Mouse (Mus musculus) adrenal gland, postnatal 36 days (tissue): ENCODE data around the gene Dnmt1. TPM values are rescaled to one million over a fixed set of nuclear protein-coding genes. Genes with fewer than 3 reads are reported as not detected.
A peak's percentile ranks its signal among the peaks of the same experiment; 100 is the strongest.

Experiments used
- DNase-seq, 2 experiments: peaks; one replicate each; pipeline ENCODE4 v3.0.0; 2021; ENCODE audit warnings: mixed read lengths in 1 of 2
- total RNA-seq, 2 experiments: library from RNA; stranded (reverse); gene quantifications; 2 replicates each; pipeline ENCODE4 v1.2.3; 2021

The Dnmt1 gene
- total RNA-seq, 2 experiments from 2014 or later = 42.9 to 59.7 TPM

- DNase-seq = no peak
These were observed 73.1 kb downstream of the Dnmt1 start for GRCm38 (mm10) chr9:20886563-20886962.

DNA sequence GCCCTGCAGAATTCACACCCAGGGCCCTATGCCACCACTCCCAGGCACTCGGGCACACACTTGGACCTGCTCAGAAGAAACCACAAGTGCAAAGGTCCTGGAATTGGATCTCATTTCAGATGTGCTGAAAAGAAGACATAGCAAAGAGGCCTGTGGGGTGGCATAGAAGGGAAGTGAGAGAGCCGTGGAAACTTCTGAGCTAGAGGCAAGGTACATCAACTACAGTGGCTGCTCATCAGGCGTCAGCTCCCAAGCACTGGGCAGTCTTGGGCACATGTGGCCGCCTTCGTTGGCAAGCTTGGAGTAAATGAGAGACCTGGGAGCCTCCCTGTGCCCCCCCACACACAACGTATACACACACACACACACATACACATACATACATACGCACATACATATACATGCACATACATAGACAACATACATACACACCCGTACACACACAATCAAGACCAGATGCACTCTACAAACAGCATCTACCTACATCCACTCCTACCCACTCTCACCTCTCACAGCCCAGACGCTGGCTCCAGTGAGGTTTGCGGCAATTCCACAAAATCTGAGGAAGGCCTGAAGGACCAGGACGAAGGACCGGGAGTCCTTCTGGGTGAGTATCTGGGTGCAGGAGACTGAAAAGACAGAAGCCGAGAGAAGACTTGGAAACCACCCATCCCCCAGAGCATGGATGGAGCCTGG, 80.4 kb downstream of the Dnmt1 start, which contains the start of gene Angptl6:
Angptl6 (minus strand) TSS at position 631 of the 696 bp plus-strand sequence.
- no peak for DNase-seq

- DNase-seq = peak in 1 of 2 experiments; percentile 48
These were observed 81.0 kb downstream of the Dnmt1 start for GRCm38 (mm10) chr9:20878710-20879065.

DNA sequence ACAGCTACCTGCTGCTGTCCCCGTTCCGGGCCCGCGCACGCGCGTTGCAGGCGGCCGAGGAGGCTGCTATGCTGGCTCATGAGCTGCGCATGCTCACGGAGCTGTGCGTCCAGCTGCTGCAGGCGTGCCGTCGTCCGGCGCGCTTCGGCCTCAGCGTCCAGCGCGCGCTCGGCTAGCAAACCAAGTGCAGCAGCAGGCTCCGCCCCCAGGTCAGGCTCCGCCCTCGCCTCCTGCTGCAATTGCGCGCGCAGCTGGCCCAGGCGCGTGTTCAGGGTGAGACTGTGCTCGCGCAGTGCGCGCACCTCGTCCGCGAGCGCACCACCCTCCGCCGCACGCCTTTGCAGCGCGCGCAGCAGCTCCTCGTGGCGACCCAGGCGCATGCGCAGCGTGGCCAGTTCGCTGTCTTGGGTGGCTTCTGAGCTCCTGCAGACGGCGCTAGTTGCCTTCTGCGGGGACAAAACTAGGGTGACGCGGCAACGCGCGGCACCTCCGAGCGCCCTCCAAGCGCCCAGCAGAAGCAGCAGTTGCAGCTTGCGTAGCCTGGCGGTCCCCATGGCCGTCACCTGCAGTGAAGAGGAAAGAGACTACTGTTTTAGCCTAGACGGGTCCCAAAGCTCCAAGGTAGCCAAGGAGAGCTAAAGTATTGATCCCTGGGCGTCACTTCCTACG, 81.5 kb downstream of the Dnmt1 start:
- DNase-seq = peak; percentile 100

- no peak for DNase-seq
These were observed 82.3 kb downstream of the Dnmt1 start for GRCm38 (mm10) chr9:20877118-20878040.

GRCm38 (mm10) chr9:20876318-20877117, 83.2 kb downstream of the Dnmt1 start:
- no peak for DNase-seq

DNA sequence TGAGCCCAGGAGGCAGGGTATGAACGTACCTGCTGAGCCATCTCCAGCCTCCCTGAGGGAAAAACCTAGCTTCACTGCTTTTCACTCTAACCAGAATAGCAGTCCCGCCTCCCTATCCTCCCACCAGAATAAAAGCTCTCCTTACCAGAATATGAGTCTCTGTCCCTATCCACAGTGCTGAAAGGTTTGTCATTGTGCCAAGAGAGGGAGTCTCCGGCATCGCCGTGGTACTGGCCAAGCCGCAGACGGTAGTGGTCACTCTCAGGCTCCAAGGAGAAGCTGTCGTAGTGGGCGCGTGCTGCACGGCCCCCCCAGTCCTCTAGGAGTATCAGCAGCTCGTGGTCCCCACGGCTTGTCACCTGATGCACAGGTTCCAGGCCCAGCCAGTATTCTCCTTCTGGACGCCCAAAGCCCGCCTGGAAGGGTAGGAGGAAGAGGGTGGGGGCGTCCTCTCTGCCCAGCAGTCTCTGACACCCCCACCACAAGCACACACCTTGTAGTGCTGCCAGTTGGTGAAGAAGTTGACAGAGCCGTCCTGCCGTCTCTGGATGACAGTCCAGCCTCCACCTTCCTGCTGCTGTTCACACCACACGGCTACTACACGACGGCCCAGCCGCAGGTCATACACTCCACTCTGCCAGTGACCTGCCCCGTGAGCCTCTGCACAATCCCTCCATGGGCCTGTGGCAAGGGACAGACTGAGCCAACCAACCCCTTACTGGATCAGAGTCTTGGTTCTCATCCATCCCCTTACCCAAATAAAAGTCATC, 84.5 kb downstream of the Dnmt1 start:
- DNase-seq = no peak

DNA sequence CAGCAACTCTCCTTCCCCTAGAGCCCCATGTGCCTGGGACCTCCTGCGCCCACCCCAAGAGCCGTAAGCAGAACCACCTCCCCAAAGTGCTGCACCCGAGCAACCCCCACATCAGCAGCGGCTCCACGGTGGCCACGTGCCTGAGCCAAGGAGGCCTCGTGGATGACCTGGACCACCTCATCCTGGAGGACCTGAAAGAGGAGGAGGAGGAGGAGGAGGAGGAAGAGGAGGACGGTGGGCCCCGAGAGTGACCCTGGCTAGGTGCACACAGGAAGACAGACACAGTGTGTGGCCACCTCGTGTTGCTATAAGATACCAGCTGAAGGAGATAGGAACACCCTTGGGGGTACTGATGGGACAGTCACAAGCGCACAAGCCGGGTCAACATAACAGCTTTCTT, 86.2 kb downstream of the Dnmt1 start:
- no peak for DNase-seq

GRCm38 (mm10) chr9:20872991-20873390, 86.7 kb downstream of the Dnmt1 start:
- DNase-seq = no peak

DNA sequence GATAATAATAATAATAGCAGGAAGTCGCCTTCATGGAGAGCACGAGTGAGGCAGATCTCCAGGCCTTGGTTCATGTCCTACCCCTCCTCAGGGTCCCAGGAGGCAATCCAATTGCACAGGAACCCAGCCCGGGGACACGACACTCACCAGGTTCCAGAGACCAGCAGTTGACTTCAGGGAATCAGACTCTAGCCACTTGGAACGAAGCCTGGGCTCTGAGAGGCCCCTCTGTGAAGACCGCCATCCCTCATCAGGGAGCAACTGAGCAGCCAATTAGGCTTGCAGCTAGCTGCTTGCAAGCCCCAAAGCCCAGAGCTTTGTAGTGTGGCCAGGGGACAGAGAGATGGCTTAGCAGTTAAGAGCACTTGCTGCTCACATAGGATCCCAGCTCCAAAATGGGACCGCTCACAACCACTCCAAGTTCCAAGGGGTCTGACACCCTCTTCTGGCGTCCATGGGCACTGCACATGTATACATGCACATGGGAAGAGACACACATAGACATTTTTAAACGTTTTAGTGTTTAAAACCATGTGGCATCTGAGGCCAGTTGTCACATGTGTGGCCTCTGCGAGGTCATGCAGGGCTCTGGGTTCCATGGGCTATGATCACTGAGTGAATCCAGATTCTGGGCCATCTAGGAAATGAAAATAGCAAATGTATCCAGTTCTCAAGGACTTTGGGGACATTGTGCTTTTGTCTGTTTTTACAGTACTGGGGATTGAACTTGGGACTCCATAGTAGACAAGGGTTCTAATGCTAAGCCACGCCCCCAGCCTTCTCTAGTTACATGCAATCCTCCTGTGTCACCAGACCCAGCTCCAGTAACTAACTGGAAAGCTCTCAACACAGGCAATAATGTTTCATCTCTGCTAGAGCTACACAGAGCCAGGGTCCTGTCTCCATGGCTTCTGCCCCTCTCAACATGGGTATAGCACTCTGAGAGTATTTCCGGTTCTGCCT, 89.2 kb downstream of the Dnmt1 start:
- DNase-seq = no peak

DNA sequence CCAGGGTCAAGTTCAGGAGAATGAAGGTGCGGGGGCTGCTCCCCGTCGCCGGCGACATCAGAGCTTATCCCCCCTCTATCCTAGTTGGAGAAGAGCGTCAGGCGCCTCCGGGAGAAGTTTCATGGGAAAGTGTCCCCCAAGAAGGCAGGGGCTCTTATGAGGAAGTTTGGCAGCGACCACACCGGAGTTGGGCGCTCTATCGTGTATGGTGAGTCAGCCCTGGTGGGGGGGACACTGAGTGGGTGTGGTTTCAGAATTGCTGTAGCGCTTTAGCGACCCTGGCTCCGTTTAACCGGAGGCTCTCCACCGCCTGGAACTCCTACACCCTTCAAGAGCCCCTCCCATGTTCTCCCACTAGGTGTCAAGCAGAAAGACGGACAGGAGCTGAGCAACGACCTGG, 90.4 kb downstream of the Dnmt1 start:
- peak; percentile 40 to 61 for DNase-seq

DNA sequence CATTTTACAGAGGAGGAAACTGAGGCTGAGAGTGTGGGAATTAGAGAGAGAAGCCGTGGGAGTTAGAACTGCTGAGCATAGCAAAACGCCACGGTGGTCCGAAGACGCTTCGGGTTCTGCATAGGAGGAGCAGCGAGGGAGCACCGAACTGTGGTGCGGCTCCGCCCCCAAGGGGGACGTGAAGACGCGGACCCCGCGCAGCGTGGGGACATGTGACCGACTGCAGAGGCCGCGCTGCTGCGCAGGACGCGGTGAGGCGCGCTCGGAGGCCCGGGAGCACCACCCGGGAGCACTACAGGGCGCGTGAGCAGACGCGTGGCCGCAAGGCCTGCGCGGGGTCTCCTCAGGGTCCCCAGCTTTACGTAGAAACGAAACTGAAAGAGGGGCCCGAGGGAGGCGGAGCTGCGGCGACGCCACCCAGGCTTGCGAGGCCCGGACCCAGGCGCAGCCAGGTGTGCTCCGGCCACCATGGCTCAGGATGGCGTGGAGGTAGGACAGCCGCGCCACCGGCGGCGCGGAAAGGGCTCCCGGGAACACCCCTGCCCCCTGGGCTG, 91.2 kb downstream of the Dnmt1 start, which contains the start of gene A230050P20Rik:
A230050P20Rik (plus strand) TSS at position 195 of the 554 bp plus-strand sequence.
- peak; percentile 73 to 83 for DNase-seq

DNA sequence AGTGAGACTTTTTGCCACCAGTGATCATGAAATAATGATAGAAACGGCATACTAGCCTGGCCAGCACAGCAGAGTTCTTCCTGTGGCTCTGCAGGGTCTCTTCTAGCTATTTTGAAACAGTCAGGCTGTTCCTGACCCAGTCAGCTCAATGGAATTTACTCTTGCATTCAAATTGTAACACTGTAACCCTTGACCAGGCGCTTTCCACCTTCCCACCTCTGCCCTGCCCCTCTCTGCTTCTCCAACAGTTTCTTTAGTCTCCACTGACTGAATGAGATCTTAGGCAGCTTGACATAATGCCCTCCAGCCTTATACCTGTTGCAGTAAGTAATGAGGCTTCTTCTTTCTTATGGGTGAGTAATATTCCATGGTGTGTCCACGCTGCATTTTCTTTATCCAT, 92.8 kb downstream of the Dnmt1 start:
- DNase-seq = no peak

DNA sequence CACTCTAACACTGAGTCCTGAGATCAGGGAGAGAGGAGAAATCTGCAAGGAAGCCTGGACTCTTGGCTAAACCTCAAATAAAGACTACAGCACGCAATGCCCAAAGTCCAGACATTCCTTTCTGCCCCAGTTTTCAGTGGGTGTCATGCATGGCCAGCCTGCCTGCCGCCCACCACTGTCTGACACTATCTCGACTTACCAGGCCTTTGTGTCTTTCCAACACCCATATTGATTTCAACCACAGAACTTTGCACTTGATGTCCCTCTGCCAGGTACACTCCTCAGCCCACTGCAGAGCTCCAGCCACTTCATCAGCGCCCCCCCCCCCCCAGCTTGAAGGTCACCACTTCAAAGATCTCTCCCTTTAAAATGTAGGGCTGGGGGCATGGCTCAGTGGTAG, 97.5 kb downstream of the Dnmt1 start:
- no peak for DNase-seq

GRCm38 (mm10) chr9:20861821-20862220, 97.9 kb downstream of the Dnmt1 start:
- DNase-seq = peak in 1 of 2 experiments; percentile 61

DNA sequence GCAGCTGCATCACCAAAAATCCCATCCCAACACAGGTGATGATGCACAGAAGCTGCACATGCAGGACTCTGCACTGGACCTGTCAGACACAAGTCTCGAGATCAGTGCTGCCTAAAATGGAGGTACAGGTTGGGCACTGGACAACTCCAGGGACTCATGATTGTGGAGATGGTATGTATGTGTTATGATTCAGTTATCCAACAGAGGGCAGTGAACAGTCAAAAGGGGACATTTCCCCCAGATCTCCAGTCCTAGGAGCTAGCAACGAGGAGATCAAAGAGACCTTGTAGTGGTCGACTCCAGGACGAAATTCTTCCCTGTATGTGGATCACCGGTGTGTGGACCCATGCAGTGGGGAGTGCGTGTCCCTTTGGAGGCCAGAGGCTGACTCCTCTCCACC, 99.8 kb downstream of the Dnmt1 start:
- DNase-seq = no peak
